Mouse (Mus musculus): ENCODE data around the gene Dcxr. TPM values are rescaled to one million over a fixed set of nuclear protein-coding genes. Genes with fewer than 3 reads are reported as not detected.
"Not testable (repeated sequence)": the region's sequence is repeated elsewhere in the genome, so short reads cannot be mapped to it uniquely, and the experiment has no call there.

Gene Dcxr
- polyA plus RNA-seq, 1 experiment from 2014 or later = 7.0 TPM

DNA sequence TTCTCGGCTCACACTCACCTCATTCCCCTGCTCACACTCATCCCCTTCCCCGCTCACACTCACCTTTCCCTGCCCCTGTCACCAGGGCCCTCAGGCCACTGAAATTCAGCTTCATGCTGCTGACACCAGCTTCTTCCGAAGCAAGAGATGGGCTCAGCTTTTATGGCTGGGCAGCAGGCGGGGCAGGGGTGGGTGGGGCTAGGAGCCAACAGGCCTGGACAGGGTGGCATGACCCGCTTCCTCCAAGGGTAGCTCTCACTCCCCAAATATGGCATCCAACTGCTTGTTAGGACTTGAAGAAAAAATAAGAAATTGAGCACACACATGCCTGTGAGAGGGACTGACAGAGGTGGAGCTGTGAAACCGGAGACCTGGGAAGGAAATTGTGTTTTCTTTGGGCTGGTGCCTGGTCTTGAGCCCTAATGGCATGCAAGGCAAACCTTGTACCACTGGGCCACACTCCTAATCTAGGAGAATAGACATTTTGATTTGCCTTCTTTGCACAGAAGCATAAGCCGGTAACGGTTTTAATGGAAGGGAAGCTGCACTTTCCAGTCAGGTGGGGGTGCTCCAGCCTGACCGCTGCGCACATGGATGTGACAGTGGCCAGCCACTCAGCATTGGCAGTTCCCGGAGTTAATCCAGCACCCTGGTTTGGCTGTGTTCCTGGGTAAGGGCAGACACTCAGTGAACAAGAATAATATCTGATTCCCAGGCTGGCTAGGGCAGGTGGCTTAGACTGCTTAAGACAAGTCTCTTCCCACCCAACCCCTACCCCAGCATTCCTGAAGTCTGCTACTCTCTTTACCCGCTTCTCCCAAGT, 5.0 kb upstream of the Dcxr start, which contains the start of gene Cbr2:
Cbr2 (minus strand) TSS at position 257 of the 823 bp plus-strand sequence.
- Histone ChIP-seq H3K4me2 (ENCODE audit: low read length) (no peak within 1 kb of the TSS), H3K36me3 (ENCODE audit: control insufficient read depth, insufficient read depth, low read length) (no peaks in the 10 kb centered on the region), H3K27me3 (ENCODE audit: control insufficient read depth, insufficient read depth, low read depth, low read length) (no peaks in the 10 kb centered on the region; the same call in 1 of the 2 replicates), H3K4me1 (ENCODE audit: control insufficient read depth, insufficient read depth, low read length) (peaks cover 2% of the 10 kb centered on the region; the same call in 1 of the 2 replicates), H3K9me3 (replicated peaks; ENCODE audit: control insufficient read depth, low read length, poor library complexity, severe bottlenecking) (no peaks in the 10 kb centered on the region), H3K27ac (ENCODE audit: low read length) (no peak within 1 kb of the TSS), H3K4me3 (ENCODE audit: low read depth, low read length) (no peak within 1 kb of the TSS), H3K9ac (ENCODE audit: low read depth, low read length) (no peak within 1 kb of the TSS)
- ATAC-seq = no peak
- 73% methylated on average over 12 of the region's 12 CpGs for WGBS

- ATAC-seq = no peak
- H3K36me3 ChIP-seq (ENCODE audit: control insufficient read depth, insufficient read depth, low read length) = no peaks in the 10 kb centered on the region
- no peak overlapping the region for H3K27ac ChIP-seq (ENCODE audit: low read length)
- WGBS = 94% methylated on average over 1 of the region's 1 CpGs
- no peak overlapping the region for H3K4me3 ChIP-seq (ENCODE audit: low read depth, low read length)
- H3K9me3 ChIP-seq (replicated peaks; ENCODE audit: control insufficient read depth, low read length, poor library complexity, severe bottlenecking) = no peaks in the 10 kb centered on the region
- H3K27me3 ChIP-seq (ENCODE audit: control insufficient read depth, insufficient read depth, low read depth, low read length) = no peaks in the 10 kb centered on the region; the same call in 1 of the 2 replicates
- H3K4me2 ChIP-seq (ENCODE audit: low read length) = no peak overlapping the region
- peaks cover 9% of the 10 kb centered on the region for H3K4me1 ChIP-seq (ENCODE audit: control insufficient read depth, insufficient read depth, low read length)
- H3K9ac ChIP-seq (ENCODE audit: low read depth, low read length) = no peak overlapping the region
Measured at GRCm38 (mm10) chr11:120731395-120731794, 4.3 kb upstream of the Dcxr start.

DNA sequence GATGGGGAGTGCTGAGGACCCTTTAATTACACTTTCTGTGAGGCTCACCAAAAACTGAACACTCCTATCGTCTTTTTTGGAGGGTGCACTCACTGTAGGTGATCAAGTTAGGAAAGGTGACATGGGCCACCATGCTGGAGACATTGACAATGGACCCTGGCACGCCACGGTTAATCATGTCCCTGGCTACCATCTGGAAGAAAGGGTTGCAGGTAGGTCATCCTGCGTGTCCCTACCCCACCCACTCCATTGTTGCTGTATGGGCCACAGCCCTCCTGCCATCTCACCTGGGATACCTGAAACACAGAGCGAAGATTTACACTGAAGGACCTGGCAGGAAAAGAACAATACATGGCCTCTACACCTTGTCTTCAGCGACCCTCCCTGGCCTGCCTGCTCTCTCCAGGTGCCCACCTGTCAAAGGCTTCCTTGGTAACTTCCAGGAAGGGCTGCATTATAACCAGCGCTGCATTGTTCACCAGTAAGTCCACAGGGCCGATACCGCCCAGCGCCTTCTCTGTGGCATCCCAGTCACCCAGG, 3.3 kb upstream of the Dcxr start:
- 90% methylated on average over 10 of the region's 10 CpGs for WGBS
- ATAC-seq = no peak

GRCm38 (mm10) chr11:120729432-120730050, 2.5 kb upstream of the Dcxr start:
- not testable (repeated sequence) for H3K9ac ChIP-seq (ENCODE audit: low read depth, low read length)

More for the DNA sequence above, 3.3 kb upstream of the Dcxr start:
- H3K9ac ChIP-seq (ENCODE audit: low read depth, low read length) = no peak overlapping the region
- H3K4me2 ChIP-seq (ENCODE audit: low read length) = no peak overlapping the region
- no peak overlapping the region for H3K27ac ChIP-seq (ENCODE audit: low read length)
- peaks cover 11% of the 10 kb centered on the region for H3K4me1 ChIP-seq (ENCODE audit: control insufficient read depth, insufficient read depth, low read length)
- H3K9me3 ChIP-seq (replicated peaks; ENCODE audit: control insufficient read depth, low read length, poor library complexity, severe bottlenecking) = no peaks in the 10 kb centered on the region
- H3K27me3 ChIP-seq (ENCODE audit: control insufficient read depth, insufficient read depth, low read depth, low read length) = no peaks in the 10 kb centered on the region; the same call in 1 of the 2 replicates
- H3K4me3 ChIP-seq (ENCODE audit: low read depth, low read length) = no peak overlapping the region
- H3K36me3 ChIP-seq (ENCODE audit: control insufficient read depth, insufficient read depth, low read length) = no peaks in the 10 kb centered on the region

GRCm38 (mm10) chr11:120728530-120729240, 1.6 kb upstream of the Dcxr start:
- ATAC-seq = no peak
- peaks cover 11% of the 10 kb centered on the region for H3K4me1 ChIP-seq (ENCODE audit: control insufficient read depth, insufficient read depth, low read length)
- 71% methylated on average over 11 of the region's 11 CpGs for WGBS

More at GRCm38 (mm10) chr11:120729432-120730050, 2.5 kb upstream of the Dcxr start:
- not testable (repeated sequence) for H3K36me3 ChIP-seq (ENCODE audit: control insufficient read depth, insufficient read depth, low read length); ATAC-seq; H3K4me3 ChIP-seq (ENCODE audit: low read depth, low read length); H3K9me3 ChIP-seq (replicated peaks; ENCODE audit: control insufficient read depth, low read length, poor library complexity, severe bottlenecking); H3K27me3 ChIP-seq (ENCODE audit: control insufficient read depth, insufficient read depth, low read depth, low read length); H3K27ac ChIP-seq (ENCODE audit: low read length)
- Histone ChIP-seq H3K4me2 (ENCODE audit: low read length) (peak overlapping the region; percentile 36), H3K4me1 (ENCODE audit: control insufficient read depth, insufficient read depth, low read length) (peaks cover 11% of the 10 kb centered on the region)
- WGBS = 2% methylated on average over 19 of the region's 21 CpGs

GRCm38 (mm10) chr11:120727564-120727963, 483 bp upstream of the Dcxr start:
- Histone ChIP-seq H3K4me2 (ENCODE audit: low read length) (no peak overlapping the region), H3K27ac (ENCODE audit: low read length) (no peak overlapping the region), H3K9ac (ENCODE audit: low read depth, low read length) (no peak overlapping the region), H3K27me3 (ENCODE audit: control insufficient read depth, insufficient read depth, low read depth, low read length) (no peaks in the 10 kb centered on the region; the same call in 1 of the 2 replicates), H3K4me1 (ENCODE audit: control insufficient read depth, insufficient read depth, low read length) (peaks cover 11% of the 10 kb centered on the region), H3K9me3 (replicated peaks; ENCODE audit: control insufficient read depth, low read length, poor library complexity, severe bottlenecking) (no peaks in the 10 kb centered on the region), H3K36me3 (ENCODE audit: control insufficient read depth, insufficient read depth, low read length) (no peaks in the 10 kb centered on the region), H3K4me3 (ENCODE audit: low read depth, low read length) (no peak overlapping the region)
- ATAC-seq = no peak
- WGBS = 61% methylated on average over 12 of the region's 12 CpGs

More at GRCm38 (mm10) chr11:120728530-120729240, 1.6 kb upstream of the Dcxr start:
- Histone ChIP-seq H3K4me3 (ENCODE audit: low read depth, low read length) (no peak overlapping the region), H3K4me2 (ENCODE audit: low read length) (no peak overlapping the region), H3K9me3 (replicated peaks; ENCODE audit: control insufficient read depth, low read length, poor library complexity, severe bottlenecking) (no peaks in the 10 kb centered on the region), H3K9ac (ENCODE audit: low read depth, low read length) (no peak overlapping the region), H3K36me3 (ENCODE audit: control insufficient read depth, insufficient read depth, low read length) (no peaks in the 10 kb centered on the region), H3K27ac (ENCODE audit: low read length) (no peak overlapping the region), H3K27me3 (ENCODE audit: control insufficient read depth, insufficient read depth, low read depth, low read length) (no peaks in the 10 kb centered on the region; the same call in 1 of the 2 replicates)

DNA sequence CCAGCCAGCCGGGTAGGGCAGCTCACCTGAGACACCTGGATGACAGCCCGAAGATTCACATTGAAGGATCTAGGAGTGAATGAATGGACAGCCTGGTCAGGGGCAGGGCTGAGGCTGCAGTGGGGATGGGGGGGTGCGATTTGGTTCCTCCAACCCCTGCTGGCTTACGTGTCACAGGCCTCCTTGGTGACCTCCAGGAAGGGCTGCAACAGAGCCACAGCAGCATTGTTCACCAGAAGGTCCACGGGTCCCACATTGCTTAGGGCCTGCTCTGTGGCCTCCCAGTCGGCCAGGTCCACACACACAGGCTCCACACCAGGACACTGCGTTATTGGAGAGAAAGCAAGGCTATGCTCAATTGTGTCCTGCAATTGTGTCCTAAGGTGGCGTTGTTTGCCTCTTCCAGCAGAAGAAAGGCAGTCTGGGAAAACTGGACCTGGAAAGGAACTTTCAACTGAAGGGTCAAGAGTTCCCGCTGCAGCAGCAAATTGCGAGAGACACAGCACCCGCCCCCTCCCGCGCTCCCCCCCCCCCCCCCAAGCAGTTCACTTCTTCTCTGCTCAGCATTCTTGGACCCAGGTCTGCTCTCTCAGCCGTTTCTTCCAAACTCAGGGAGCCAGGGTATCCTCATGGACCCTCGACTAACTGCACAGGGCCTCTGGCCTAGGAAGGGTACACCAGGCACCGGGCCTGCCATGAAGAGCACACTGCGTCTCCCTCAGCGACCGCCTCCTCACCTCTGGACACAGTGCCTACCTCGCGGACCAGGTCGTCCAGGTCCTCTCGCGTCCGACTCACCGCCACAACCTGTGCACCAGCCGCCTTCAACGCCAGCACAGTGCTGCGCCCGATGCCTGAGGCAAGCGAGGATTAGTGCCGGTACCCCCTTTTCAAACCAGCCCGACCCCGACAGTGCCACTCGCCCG, 575 bp downstream of the Dcxr start:
- ATAC-seq = no peak
- Histone ChIP-seq H3K27me3 (ENCODE audit: control insufficient read depth, insufficient read depth, low read depth, low read length) (no peaks in the 10 kb centered on the region; the same call in 1 of the 2 replicates), H3K4me2 (ENCODE audit: low read length) (peak overlapping the region; percentile 83), H3K9me3 (replicated peaks; ENCODE audit: control insufficient read depth, low read length, poor library complexity, severe bottlenecking) (no peaks in the 10 kb centered on the region), H3K4me3 (ENCODE audit: low read depth, low read length) (peak overlapping the region; percentile 47), H3K27ac (ENCODE audit: low read length) (no peak overlapping the region), H3K4me1 (ENCODE audit: control insufficient read depth, insufficient read depth, low read length) (peaks cover 14% of the 10 kb centered on the region), H3K9ac (ENCODE audit: low read depth, low read length) (peak overlapping the region; percentile 64), H3K36me3 (ENCODE audit: control insufficient read depth, insufficient read depth, low read length) (no peaks in the 10 kb centered on the region)
- WGBS = 19% methylated on average over 34 of the region's 36 CpGs

DNA sequence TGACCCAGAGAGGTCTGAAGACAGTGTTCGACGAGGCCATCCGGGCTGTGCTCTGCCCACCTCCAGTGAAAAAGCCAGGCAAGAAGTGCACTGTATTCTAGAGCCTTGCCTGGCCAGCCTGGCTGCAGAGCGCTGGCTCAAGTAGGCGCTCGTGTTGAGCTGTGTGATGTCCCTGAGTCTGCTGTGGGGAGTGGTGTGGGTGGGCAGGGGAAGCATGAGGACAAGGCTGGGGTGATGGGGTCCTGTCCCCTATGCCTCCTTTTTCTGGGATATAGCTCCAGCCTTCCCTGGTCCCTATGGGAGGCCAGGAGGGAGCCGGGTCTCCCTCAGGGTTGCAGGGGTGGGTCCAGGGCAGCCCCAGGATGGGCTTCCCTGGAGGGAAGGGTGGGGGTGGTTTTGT, 3.6 kb downstream of the Dcxr start:
- H3K4me1 ChIP-seq (ENCODE audit: control insufficient read depth, insufficient read depth, low read length) = peaks cover 16% of the 10 kb centered on the region

More for the DNA sequence above, 3.6 kb downstream of the Dcxr start:
- Histone ChIP-seq H3K36me3 (ENCODE audit: control insufficient read depth, insufficient read depth, low read length) (peaks cover 3% of the 10 kb centered on the region), H3K4me2 (ENCODE audit: low read length) (no peak overlapping the region), H3K27ac (ENCODE audit: low read length) (no peak overlapping the region), H3K9ac (ENCODE audit: low read depth, low read length) (no peak overlapping the region), H3K4me3 (ENCODE audit: low read depth, low read length) (no peak overlapping the region), H3K27me3 (ENCODE audit: control insufficient read depth, insufficient read depth, low read depth, low read length) (no peaks in the 10 kb centered on the region), H3K9me3 (replicated peaks; ENCODE audit: control insufficient read depth, low read length, poor library complexity, severe bottlenecking) (no peaks in the 10 kb centered on the region)
- no peak for ATAC-seq
- 82% methylated on average over 7 of the region's 7 CpGs for WGBS
